Mouse (Mus musculus): Measurements from ENCODE around the gene Ttc14.

Ttc14 gene

DNA sequence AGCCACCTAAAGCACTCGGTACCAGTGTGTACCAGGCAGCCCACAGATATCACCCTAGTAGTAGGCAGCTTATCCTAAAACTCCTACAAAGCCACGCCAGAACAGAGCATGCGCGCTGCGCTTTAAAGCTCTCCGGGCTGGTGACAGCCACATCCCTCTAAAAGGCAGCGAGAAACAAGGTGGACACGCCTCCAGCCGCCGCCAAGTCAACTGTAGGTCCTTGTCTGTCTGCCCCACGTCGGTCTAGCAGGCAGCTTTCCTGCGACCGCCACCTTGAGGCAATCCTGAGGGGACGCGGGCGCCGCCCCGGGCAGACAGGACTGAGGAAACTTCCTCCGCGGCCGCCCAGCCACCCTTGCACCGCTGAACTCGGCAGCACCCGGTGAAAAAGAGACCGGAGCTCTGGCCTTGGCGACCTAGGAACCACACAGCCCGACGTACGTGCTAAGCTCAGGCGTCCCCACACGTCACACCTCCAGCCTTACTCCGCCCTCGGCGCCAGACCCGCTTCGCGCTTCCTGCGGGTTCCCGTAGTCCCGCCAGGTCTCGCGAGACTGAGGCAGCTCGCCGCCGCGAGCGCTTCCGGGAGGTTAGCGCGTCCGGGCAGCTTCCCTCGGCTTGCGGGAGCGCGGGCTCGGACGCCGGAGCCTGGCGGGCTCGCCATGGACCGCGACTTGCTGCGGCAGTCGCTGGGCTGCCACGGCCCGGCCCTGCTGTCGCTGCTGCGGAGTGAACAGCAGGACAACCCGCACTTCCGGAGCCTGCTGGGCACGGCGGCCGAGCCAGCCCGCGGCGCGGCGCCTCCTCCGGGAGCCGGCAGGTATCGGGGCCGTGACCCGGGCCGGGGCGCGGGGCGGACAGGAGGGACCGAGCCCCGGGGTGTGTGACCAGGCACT is at the start of gene Ttc14:
Gene Ttc14 (plus strand): TSS at position 216 of the 896 bp plus-strand sequence.
- peak; percentile 100 for DNase-seq

DNA sequence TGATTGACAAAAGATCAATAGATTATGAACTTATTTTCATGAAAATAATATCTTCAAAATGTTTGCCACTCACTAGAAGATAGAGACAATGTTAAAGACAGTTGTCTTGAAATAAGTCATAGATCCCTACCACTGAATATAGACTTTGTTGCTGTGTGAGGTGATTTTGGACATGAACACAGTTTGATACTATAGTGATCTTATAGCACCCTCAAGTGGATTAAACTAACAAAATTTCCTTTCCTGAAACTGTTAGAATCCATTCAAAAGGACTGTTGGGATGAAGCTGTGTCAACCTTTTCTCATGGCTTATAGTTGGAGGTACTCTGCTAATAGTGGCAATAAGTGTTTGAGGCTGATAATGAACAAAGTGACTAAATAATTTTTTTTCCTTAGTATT is 8.7 kb upstream of the Ttc14 start:
- no peak for DNase-seq

DNA sequence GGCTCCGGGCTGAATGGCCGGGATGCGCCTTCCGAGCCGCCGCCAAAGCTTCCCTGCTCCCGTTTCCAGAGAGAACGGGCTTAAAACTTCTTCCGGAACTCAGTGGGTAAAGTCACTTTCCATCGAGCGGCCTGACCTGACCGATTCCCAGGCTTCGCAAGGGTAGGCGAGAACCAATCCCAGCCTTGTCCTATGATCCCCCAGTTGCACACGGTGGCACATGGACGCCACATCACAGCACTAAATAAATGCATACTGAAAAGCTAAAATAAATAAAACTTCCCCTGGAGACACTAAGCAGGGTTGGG is 835 bp downstream of the Ttc14 start:
- no peak for DNase-seq

DNA sequence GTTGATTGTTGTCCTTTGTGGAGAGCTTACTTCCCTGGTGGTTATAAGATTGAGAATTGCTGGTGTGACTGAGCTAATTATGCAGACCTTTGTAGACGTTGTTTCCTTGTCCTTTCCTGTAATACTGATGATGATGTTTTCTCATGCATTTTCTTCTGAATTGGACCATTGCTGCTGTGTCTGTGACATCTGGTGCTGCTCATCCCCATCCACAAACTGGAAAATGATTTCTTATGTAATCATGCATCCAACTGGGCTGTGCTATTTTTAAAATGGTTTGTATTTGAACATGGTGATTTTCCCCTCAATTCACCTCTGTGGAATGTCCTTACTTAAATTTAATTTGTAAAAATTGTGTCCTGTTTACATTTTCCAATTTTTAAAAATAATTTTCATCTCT is 7.5 kb downstream of the Ttc14 start:
- DNase-seq, result no peak

DNA sequence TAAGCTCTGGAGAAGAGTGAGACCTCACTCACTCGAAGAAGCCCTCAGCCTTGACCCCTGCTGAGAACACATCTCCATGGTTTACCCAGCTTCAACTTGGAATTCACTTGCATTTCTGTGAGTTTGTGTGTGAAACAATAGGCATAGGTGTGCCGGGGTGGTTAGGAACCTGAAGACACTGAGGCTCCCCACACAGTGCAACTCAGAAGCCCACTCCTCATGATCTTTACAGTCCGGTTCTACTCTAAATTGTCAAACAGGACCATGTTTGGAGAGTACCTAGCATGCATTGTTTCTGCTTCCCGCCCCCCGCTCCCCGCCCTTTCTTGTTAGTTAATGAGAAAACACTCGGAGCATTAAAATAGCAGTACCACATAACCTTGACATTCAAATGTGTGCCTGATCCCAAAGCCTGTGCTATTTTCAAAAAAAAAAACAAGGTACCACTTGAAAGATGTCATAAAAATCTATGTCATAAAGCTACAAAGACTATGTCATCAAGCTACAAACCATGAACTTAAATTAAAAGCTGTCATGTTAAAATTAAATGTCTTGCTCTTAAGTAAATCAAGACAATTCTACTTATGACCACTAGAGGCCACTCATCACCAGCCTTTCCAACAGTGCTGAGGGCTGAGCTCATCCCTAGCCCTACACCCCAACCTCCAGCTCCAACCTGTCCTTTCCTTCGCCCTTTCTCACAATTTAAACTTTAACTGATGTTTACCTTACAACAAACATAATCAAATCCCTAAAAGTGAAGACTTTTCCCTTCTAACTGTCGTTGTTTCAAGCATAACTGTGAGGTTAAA is 24.7 kb downstream of the Ttc14 start:
- peak; percentile 21 to 61 for DNase-seq

DNA sequence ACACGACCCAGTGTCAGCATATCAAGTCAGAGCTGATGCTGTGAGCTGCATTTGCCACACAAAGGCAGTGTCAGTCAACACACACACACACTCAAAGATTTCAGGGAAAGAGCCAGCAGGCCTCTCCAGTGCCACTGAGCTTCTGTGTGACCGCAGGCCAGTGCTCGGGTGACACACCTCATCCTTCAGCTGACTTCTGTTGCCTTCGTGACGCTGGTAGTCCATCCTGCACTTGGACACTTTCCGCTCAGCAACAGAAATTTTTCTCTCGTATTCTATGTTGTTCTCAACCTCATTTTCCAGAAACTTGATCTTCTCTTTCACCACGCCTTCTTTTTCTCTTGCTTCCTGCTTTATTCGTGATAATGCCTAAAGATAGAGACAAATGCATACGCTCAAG is 32.7 kb downstream of the Ttc14 start:
- no peak for DNase-seq

DNA sequence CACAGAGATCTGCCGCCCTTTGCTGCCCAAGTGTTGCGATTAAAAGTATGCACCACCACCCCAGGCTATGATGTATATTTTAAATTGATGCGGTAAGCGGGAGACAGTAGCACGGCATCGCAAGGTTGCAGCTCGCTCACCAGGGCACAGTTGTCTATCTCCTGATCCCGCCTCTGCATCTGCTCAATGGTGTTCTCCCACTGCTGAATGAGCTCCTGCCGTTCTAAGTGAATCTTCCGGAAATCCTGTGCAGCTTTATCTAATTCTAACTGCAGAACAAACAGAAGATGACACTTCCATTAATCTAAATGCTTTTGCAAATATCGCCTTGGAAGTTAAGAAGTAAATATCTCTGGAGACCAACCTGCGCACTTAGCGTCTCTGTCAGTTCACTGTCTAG is 36.9 kb downstream of the Ttc14 start:
- no peak for DNase-seq

DNA sequence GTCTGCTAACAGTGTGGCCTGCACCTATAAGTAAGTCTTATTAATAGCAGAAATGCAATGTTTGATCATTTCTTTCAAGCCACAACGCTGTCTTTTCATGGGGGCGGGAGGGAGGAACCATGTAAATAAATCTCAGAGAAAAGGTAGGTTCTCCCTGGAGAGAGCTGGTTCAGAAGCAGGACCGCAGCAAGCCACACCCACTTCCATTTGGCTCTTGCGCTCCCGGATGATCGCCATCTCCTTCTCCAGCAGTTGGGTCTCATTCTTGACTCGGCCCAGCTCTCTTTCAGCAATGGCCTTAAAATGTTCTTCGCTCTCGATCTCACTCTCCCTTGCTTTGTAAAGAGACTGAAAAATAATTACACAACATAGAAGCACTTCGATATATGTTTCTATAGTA is 39.2 kb downstream of the Ttc14 start:
- no peak for DNase-seq

DNA sequence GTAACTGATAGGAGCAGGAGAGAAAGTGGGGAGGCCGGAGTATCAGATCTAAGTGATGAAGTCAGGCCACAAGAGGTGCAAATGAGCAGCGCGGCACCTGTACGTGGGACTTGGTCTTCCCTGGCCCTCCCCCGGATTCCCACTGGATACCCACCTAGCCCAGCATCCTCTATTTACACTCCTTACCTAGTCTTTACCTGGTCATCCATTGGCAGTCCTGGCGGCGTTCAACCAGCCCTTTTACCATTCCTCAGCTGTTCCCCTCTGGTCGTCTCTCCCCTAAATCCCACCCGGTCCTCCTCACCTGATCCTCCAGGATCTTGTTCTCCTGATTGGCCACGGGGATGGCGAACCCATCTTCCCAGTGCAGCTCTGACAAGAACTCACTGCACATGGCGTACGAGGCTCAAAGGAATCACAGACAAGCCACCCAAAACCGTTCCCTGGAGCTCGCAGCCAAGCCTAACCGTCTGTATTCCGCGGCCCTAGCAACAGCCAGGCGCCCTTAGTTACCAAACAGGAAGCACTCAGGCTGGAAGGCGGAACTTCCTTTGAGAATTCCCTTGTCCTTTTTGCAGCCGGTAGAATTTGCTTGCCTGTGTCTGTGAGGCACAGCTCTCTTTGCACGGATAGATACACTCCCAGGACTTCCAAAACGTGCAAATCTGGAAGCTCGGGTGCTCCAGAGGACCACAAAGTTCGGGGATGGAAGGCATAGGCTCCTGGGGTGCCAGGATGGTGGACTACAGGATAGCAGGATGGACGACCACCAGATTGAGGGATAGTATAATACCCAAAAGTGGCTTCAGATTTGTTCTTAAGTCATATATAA is 44.4 kb downstream of the Ttc14 start, which contains the start of gene Ccdc39:
Gene Ccdc39 (minus strand): TSS at position 510 of the 832 bp plus-strand sequence.
- peak; percentile 76 to 85 for DNase-seq

DNA sequence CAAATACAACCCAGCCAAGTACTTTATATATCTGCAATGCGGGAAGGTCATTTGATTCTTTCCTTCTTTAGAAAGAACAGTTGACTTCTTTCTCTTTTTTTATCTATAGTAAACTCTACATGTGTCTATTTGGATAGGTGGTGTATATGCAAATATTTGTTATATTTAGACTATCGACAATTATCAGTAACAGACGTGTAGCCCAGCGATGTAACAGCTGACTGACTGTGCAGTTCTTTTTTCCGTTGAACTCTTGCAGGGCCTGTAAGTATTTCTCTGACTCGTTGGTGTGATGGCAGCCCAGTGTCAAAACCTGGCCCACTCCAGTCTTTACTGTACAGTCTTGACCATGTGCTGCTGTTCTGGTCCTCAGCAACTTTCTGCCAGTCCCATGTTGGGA is 47.0 kb downstream of the Ttc14 start:
- DNase-seq, result no peak

DNA sequence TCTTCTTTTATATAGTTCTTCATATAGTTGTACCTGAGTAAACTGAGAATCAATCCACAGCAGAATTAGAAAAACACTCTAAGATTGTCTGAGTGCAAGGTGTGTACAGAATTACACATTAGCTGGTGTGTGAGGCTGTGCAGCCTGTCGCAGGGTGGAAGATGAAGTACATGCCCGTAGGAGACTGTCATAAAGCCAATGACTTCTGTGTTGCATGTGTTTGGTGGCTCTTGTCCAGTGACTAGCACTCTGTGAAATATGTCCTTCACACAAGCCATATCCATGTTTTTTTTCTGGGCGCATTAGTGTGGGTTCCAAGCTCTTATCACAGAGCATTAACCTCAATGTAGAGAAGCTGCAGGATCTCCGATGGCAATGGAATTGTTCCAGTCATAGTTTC is 51.2 kb downstream of the Ttc14 start:
- DNase-seq, result peak in 1 of 2 experiments; percentile 14

DNA sequence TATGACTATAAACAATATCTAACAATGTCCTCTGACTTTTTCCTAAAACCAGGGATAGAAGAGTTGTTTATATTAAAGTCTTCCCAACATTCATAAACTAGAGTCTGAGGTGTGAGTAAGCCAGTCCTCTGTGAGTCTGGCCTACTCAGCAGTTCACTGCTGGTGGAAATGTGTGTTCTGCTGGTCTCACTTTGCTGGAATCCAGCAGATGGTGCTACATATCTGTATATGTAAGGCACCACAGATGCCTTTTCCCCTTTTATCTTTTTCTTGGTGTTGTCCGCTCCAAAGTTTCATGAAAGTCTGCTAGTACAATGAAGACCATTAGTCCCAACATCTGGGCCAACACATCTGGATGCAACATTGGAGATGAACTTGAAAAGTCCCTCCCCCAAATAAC is 53.4 kb downstream of the Ttc14 start:
- no peak for DNase-seq

DNA sequence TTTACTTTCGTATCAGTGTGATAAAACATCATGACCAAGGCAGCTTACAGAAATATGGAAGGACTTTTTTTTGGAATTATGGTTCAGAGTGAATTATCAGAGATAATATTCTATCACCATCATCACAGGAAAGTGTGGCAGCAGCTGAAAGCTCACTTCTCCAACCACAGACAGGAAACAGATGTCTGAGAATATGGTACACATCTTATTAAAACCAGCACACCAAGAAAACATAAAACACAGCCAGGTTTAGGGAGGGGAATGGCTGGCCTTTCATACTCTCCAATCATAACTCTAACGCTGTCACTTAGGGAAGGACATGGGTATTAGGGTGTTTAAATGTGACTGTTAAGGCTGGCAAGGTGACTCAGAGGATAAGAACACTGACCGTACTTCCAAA is 59.3 kb downstream of the Ttc14 start:
- DNase-seq, result no peak

DNA sequence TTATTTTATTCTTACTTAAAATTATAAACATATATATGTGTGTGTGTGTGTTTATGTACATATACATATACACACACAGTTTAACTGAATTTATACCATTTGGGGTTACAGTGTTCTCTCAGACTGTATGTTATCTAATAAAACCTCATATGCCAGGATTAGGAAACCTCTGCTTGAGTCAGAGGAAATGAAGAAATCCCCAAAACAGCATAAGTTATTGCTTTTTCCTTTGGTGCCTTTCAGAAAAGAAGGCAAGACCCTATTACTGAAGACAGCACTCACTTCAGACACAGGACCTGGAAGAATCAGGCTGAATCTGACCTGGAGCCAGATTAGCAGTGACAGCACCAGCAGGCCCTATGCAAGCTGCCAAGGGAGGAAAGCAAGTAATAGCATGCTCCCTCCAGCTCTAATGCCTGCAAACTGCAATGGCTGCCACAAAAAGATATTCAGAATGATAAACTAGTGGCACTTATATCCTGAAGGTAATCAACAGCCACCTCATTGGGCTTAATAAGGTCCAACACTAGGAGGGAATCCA is 64.4 kb downstream of the Ttc14 start:
- no peak for DNase-seq

All from cerebellum, postnatal 25 days (tissue).